Mouse (Mus musculus): ENCODE results near the gene Prkce. TPM values are rescaled to one million over a fixed set of nuclear protein-coding genes. Genes with fewer than 3 reads are reported as not detected.

Gene Prkce
- polyA plus RNA-seq, 1 experiment from 2014 or later = 5.5 TPM

- Histone ChIP-seq H3K36me3 (ENCODE audit: insufficient read depth, low read length) (no peaks in the 10 kb centered on the region), H3K4me2 (replicated peaks; ENCODE audit: low read depth, low read length) (no peak overlapping the region), H3K9me3 (ENCODE audit: low read length) (no peaks in the 10 kb centered on the region; the same call in 1 of the 2 replicates), H3K4me3 (ENCODE audit: low read length) (no peak overlapping the region), H3K27me3 (ENCODE audit: insufficient read depth, low read length) (no peaks in the 10 kb centered on the region), H3K27ac (ENCODE audit: low read length) (no peak overlapping the region), H3K4me1 (ENCODE audit: insufficient read depth, low read length) (peaks cover 4% of the 10 kb centered on the region), H3K9ac (replicated peaks; ENCODE audit: low read length) (no peak overlapping the region)
- 85% methylated on average over 16 of the region's 16 CpGs for WGBS
- ATAC-seq (ENCODE audit: low FRiP score, low TSS enrichment) = no peak
Measured at GRCm38 (mm10) chr17:86230141-86230633, 62.6 kb downstream of the Prkce start.

- peaks cover 4% of the 10 kb centered on the region for H3K4me1 ChIP-seq (ENCODE audit: insufficient read depth, low read length)
- H3K4me3 ChIP-seq (ENCODE audit: low read length) = no peak overlapping the region
- H3K27ac ChIP-seq (ENCODE audit: low read length) = no peak overlapping the region
- WGBS = 60% methylated on average over 12 of the region's 12 CpGs
- H3K27me3 ChIP-seq (ENCODE audit: insufficient read depth, low read length) = no peaks in the 10 kb centered on the region
- no peaks in the 10 kb centered on the region for H3K36me3 ChIP-seq (ENCODE audit: insufficient read depth, low read length)
- no peak overlapping the region for H3K9ac ChIP-seq (replicated peaks; ENCODE audit: low read length)
- ATAC-seq (ENCODE audit: low FRiP score, low TSS enrichment) = 0 out of 2 replicates have a peak, but pooled peaks have one; percentile 21
- no peak overlapping the region for H3K4me2 ChIP-seq (replicated peaks; ENCODE audit: low read depth, low read length)
- H3K9me3 ChIP-seq (ENCODE audit: low read length) = no peaks in the 10 kb centered on the region; the same call in 1 of the 2 replicates
Measured at GRCm38 (mm10) chr17:86231741-86232179, 64.2 kb downstream of the Prkce start.

GRCm38 (mm10) chr17:86232248-86232647, 64.7 kb downstream of the Prkce start:
- no peak overlapping the region for H3K4me2 ChIP-seq (replicated peaks; ENCODE audit: low read depth, low read length)
- no peaks in the 10 kb centered on the region for H3K36me3 ChIP-seq (ENCODE audit: insufficient read depth, low read length)
- no peaks in the 10 kb centered on the region; the same call in 1 of the 2 replicates for H3K9me3 ChIP-seq (ENCODE audit: low read length)
- H3K27ac ChIP-seq (ENCODE audit: low read length) = no peak overlapping the region
- no peak overlapping the region for H3K4me3 ChIP-seq (ENCODE audit: low read length)
- WGBS = 85% methylated on average over 4 of the region's 4 CpGs
- no peak overlapping the region for H3K9ac ChIP-seq (replicated peaks; ENCODE audit: low read length)
- H3K27me3 ChIP-seq (ENCODE audit: insufficient read depth, low read length) = no peaks in the 10 kb centered on the region
- H3K4me1 ChIP-seq (ENCODE audit: insufficient read depth, low read length) = peaks cover 4% of the 10 kb centered on the region; the same call in 1 of the 2 replicates
- ATAC-seq (ENCODE audit: low FRiP score, low TSS enrichment) = no peak

GRCm38 (mm10) chr17:86234587-86235150, 67.1 kb downstream of the Prkce start:
- no peaks in the 10 kb centered on the region for H3K27me3 ChIP-seq (ENCODE audit: insufficient read depth, low read length)
- peaks cover 4% of the 10 kb centered on the region; the same call in 1 of the 2 replicates for H3K4me1 ChIP-seq (ENCODE audit: insufficient read depth, low read length)
- no peak overlapping the region for H3K4me2 ChIP-seq (replicated peaks; ENCODE audit: low read depth, low read length)
- H3K36me3 ChIP-seq (ENCODE audit: insufficient read depth, low read length) = no peaks in the 10 kb centered on the region
- no peak overlapping the region for H3K27ac ChIP-seq (ENCODE audit: low read length)
- H3K4me3 ChIP-seq (ENCODE audit: low read length) = no peak overlapping the region
- no peak for ATAC-seq (ENCODE audit: low FRiP score, low TSS enrichment)
- H3K9ac ChIP-seq (replicated peaks; ENCODE audit: low read length) = no peak overlapping the region
- WGBS = 87% methylated on average over 9 of the region's 9 CpGs
- no peaks in the 10 kb centered on the region; the same call in 1 of the 2 replicates for H3K9me3 ChIP-seq (ENCODE audit: low read length)

GRCm38 (mm10) chr17:86236026-86236712, 68.6 kb downstream of the Prkce start:
- Histone ChIP-seq H3K4me1 (ENCODE audit: insufficient read depth, low read length) (peaks cover 4% of the 10 kb centered on the region; the same call in 1 of the 2 replicates), H3K27me3 (ENCODE audit: insufficient read depth, low read length) (no peaks in the 10 kb centered on the region), H3K27ac (ENCODE audit: low read length) (no peak overlapping the region), H3K9me3 (ENCODE audit: low read length) (no peaks in the 10 kb centered on the region; the same call in 1 of the 2 replicates), H3K4me2 (replicated peaks; ENCODE audit: low read depth, low read length) (no peak overlapping the region), H3K36me3 (ENCODE audit: insufficient read depth, low read length) (no peaks in the 10 kb centered on the region), H3K9ac (replicated peaks; ENCODE audit: low read length) (no peak overlapping the region), H3K4me3 (ENCODE audit: low read length) (no peak overlapping the region)
- 80% methylated on average over 10 of the region's 10 CpGs for WGBS
- ATAC-seq (ENCODE audit: low FRiP score, low TSS enrichment) = no peak

- no peak overlapping the region for H3K4me3 ChIP-seq (ENCODE audit: low read length)
- H3K9ac ChIP-seq (replicated peaks; ENCODE audit: low read length) = no peak overlapping the region
- ATAC-seq (ENCODE audit: low FRiP score, low TSS enrichment) = 0 out of 2 replicates have a peak, but pooled peaks have one; percentile 39
- no peaks in the 10 kb centered on the region for H3K36me3 ChIP-seq (ENCODE audit: insufficient read depth, low read length)
- no peaks in the 10 kb centered on the region; the same call in 1 of the 2 replicates for H3K9me3 ChIP-seq (ENCODE audit: low read length)
- no peaks in the 10 kb centered on the region for H3K4me1 ChIP-seq (ENCODE audit: insufficient read depth, low read length)
- no peaks in the 10 kb centered on the region for H3K27me3 ChIP-seq (ENCODE audit: insufficient read depth, low read length)
- 87% methylated on average over 16 of the region's 16 CpGs for WGBS
- H3K27ac ChIP-seq (ENCODE audit: low read length) = no peak overlapping the region
- no peak overlapping the region for H3K4me2 ChIP-seq (replicated peaks; ENCODE audit: low read depth, low read length)
Measured at GRCm38 (mm10) chr17:86236861-86237763, 69.5 kb downstream of the Prkce start.

GRCm38 (mm10) chr17:86242291-86242690, 74.7 kb downstream of the Prkce start:
- ATAC-seq (ENCODE audit: low FRiP score, low TSS enrichment) = no peak
- 84% methylated on average over 9 of the region's 9 CpGs for WGBS
- H3K9ac ChIP-seq (replicated peaks; ENCODE audit: low read length) = no peak overlapping the region
- no peaks in the 10 kb centered on the region for H3K27me3 ChIP-seq (ENCODE audit: insufficient read depth, low read length)
- H3K4me1 ChIP-seq (ENCODE audit: insufficient read depth, low read length) = no peaks in the 10 kb centered on the region; the same call in 1 of the 2 replicates
- 0 out of 2 replicates have a peak, but pooled peaks cover 3% of the 10 kb centered on the region for H3K9me3 ChIP-seq (ENCODE audit: low read length)
- H3K36me3 ChIP-seq (ENCODE audit: insufficient read depth, low read length) = no peaks in the 10 kb centered on the region
- H3K4me3 ChIP-seq (ENCODE audit: low read length) = no peak overlapping the region
- H3K27ac ChIP-seq (ENCODE audit: low read length) = no peak overlapping the region
- no peak overlapping the region for H3K4me2 ChIP-seq (replicated peaks; ENCODE audit: low read depth, low read length)

GRCm38 (mm10) chr17:86243109-86243527, 75.5 kb downstream of the Prkce start:
- H3K27ac ChIP-seq (ENCODE audit: low read length) = no peak overlapping the region
- H3K36me3 ChIP-seq (ENCODE audit: insufficient read depth, low read length) = no peaks in the 10 kb centered on the region
- no peak overlapping the region for H3K9ac ChIP-seq (replicated peaks; ENCODE audit: low read length)
- no peak overlapping the region for H3K4me3 ChIP-seq (ENCODE audit: low read length)
- no peak overlapping the region for H3K4me2 ChIP-seq (replicated peaks; ENCODE audit: low read depth, low read length)
- WGBS = 83% methylated on average over 16 of the region's 16 CpGs
- H3K9me3 ChIP-seq (ENCODE audit: low read length) = 0 out of 2 replicates have a peak, but pooled peaks cover 3% of the 10 kb centered on the region
- no peaks in the 10 kb centered on the region; the same call in 1 of the 2 replicates for H3K4me1 ChIP-seq (ENCODE audit: insufficient read depth, low read length)
- H3K27me3 ChIP-seq (ENCODE audit: insufficient read depth, low read length) = no peaks in the 10 kb centered on the region
- ATAC-seq (ENCODE audit: low FRiP score, low TSS enrichment) = no peak

- no peaks in the 10 kb centered on the region; the same call in 1 of the 2 replicates for H3K4me1 ChIP-seq (ENCODE audit: insufficient read depth, low read length)
- WGBS = 93% methylated on average over 5 of the region's 5 CpGs
- no peak overlapping the region for H3K9ac ChIP-seq (replicated peaks; ENCODE audit: low read length)
- H3K4me3 ChIP-seq (ENCODE audit: low read length) = no peak overlapping the region
- ATAC-seq (ENCODE audit: low FRiP score, low TSS enrichment) = no peak
- H3K4me2 ChIP-seq (replicated peaks; ENCODE audit: low read depth, low read length) = no peak overlapping the region
- H3K27me3 ChIP-seq (ENCODE audit: insufficient read depth, low read length) = no peaks in the 10 kb centered on the region
- H3K27ac ChIP-seq (ENCODE audit: low read length) = no peak overlapping the region
- H3K9me3 ChIP-seq (ENCODE audit: low read length) = 0 out of 2 replicates have a peak, but pooled peaks cover 3% of the 10 kb centered on the region
- no peaks in the 10 kb centered on the region for H3K36me3 ChIP-seq (ENCODE audit: insufficient read depth, low read length)
Measured at GRCm38 (mm10) chr17:86244397-86244796, 76.8 kb downstream of the Prkce start.
